Mouse (Mus musculus): ENCODE measurements around the gene Prss57.

DNA sequence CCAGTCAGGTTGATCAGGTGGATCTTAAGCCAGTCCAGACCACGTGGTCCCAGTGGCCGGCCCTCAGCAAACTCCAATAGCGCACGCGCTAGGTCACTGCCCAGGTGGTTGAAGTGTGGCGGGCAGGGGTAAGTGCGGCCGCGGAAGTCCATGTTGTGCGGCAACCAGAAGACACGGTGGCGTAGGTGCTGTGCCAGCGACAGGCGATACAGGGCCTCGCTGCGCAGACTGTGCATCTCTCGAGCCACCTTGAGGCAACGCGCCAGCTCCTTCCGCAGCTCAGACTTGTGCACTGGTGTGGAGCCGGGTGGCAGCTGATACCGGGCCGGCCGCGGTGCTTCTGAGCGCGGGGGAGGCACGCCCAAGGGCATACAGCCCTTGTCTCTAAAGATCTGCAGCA lies 51.5 kb downstream of the Prss57 start:
- no peak for TF ChIP-seq CTCF (IDR thresholded peaks at IDR 0.05; ENCODE audit: low read depth)
- TF ChIP-seq EP300 (IDR thresholded peaks at IDR 0.05; ENCODE audit: low read depth): no peak

Data from liver, postnatal 0 days (tissue).